Mouse (Mus musculus): ENCODE results near the gene Rab11fip4. TPM values are rescaled to one million over a fixed set of nuclear protein-coding genes. Genes with fewer than 3 reads are reported as not detected.
A peak's percentile ranks its signal among the peaks of the same experiment; 100 is the strongest.

Rab11fip4 gene
- total and polyA plus RNA-seq, 2 experiments from 2014 or later: 19.9 to 68.3 TPM

- Histone ChIP-seq H3K9me3 (ENCODE audit: low read length) (no peaks in the 10 kb centered on the region), H3K27ac (ENCODE audit: low read depth, low read length) (no peak overlapping the region), H3K4me1 (ENCODE audit: insufficient read depth, low read length) (no peaks in the 10 kb centered on the region), H3K4me3 (ENCODE audit: low read depth, low read length) (no peak overlapping the region), H3K36me3 (ENCODE audit: insufficient read depth, low read length) (peaks cover 10% of the 10 kb centered on the region), H3K4me2 (ENCODE audit: low read depth, low read length, poor library complexity, severe bottlenecking) (no peak overlapping the region), H3K27me3 (ENCODE audit: insufficient read depth, low read length) (no peaks in the 10 kb centered on the region), H3K9ac (replicated peaks; ENCODE audit: low read length, poor library complexity, severe bottlenecking) (no peak overlapping the region)
- WGBS: 77% methylated on average over 8 of the region's 8 CpGs
- ATAC-seq (ENCODE audit: low FRiP score): no peak
- no peak for DNase-seq (ENCODE audit: low spot score)
- TF ChIP-seq CTCF (IDR thresholded peaks at IDR 0.05): no peak
Observed at GRCm38 (mm10) chr11:79633366-79633765, 42.4 kb downstream of the Rab11fip4 start.

DNA sequence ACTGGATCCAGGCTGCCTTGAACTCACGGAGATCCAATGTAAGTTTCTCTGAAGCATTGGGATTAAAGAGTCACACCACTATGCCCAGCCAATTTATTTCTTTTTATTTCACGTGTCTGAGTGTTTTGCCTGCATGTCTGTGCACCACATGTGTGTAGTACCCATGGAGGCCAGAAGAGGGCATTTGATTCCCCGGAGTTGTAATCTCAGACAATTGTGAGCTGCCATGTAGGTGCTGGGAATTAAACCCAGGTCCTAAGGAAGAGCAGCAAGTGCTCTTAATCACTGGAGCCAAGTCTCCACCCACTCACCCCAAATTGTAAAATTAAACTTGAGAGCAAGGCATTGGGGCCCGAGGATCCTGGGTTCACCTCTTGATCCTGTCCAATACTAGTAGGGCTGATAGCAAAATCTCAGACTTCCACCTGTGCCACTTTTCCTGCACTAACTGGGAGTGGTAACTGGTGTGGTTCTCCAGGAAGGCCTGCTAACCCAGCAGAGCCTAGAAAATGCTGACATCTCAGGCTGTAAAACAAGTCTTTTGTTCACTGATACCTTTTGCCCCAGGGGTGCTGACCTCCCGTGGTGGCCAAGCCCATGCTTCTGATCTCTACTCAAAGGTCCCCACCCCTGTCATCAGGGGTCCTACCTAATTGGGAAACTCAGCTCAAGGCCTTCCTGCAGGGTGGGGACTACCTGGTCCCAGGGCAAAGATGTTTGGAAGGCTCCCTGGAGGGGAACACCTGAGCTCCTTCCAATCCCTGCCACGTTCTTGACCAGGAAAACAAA, 44.8 kb downstream of the Rab11fip4 start:
- Histone ChIP-seq H3K27me3 (ENCODE audit: insufficient read depth, low read length) (no peaks in the 10 kb centered on the region), H3K27ac (ENCODE audit: low read depth, low read length) (no peak overlapping the region), H3K9ac (replicated peaks; ENCODE audit: low read length, poor library complexity, severe bottlenecking) (no peak overlapping the region), H3K36me3 (ENCODE audit: insufficient read depth, low read length) (peaks cover 6% of the 10 kb centered on the region; the same call in 1 of the 2 replicates), H3K4me3 (ENCODE audit: low read depth, low read length) (no peak overlapping the region), H3K9me3 (ENCODE audit: low read length) (no peaks in the 10 kb centered on the region), H3K4me2 (ENCODE audit: low read depth, low read length, poor library complexity, severe bottlenecking) (no peak overlapping the region), H3K4me1 (ENCODE audit: insufficient read depth, low read length) (no peaks in the 10 kb centered on the region)
- ATAC-seq (ENCODE audit: low FRiP score): no peak
- WGBS: 87% methylated on average over 6 of the region's 6 CpGs
- DNase-seq (ENCODE audit: low spot score): no peak
- peak; percentile 41 for TF ChIP-seq CTCF (IDR thresholded peaks at IDR 0.05)

GRCm38 (mm10) chr11:79636481-79636880, 45.5 kb downstream of the Rab11fip4 start:
- H3K4me1 ChIP-seq (ENCODE audit: insufficient read depth, low read length): no peaks in the 10 kb centered on the region
- H3K4me3 ChIP-seq (ENCODE audit: low read depth, low read length): no peak overlapping the region
- no peaks in the 10 kb centered on the region for H3K9me3 ChIP-seq (ENCODE audit: low read length)
- 89% methylated on average over 1 of the region's 1 CpGs for WGBS
- peaks cover 6% of the 10 kb centered on the region; the same call in 1 of the 2 replicates for H3K36me3 ChIP-seq (ENCODE audit: insufficient read depth, low read length)
- TF ChIP-seq CTCF (IDR thresholded peaks at IDR 0.05): no peak
- H3K27me3 ChIP-seq (ENCODE audit: insufficient read depth, low read length): no peaks in the 10 kb centered on the region
- no peak for DNase-seq (ENCODE audit: low spot score)
- no peak overlapping the region for H3K4me2 ChIP-seq (ENCODE audit: low read depth, low read length, poor library complexity, severe bottlenecking)
- H3K9ac ChIP-seq (replicated peaks; ENCODE audit: low read length, poor library complexity, severe bottlenecking): no peak overlapping the region
- no peak for ATAC-seq (ENCODE audit: low FRiP score)
- H3K27ac ChIP-seq (ENCODE audit: low read depth, low read length): no peak overlapping the region

DNA sequence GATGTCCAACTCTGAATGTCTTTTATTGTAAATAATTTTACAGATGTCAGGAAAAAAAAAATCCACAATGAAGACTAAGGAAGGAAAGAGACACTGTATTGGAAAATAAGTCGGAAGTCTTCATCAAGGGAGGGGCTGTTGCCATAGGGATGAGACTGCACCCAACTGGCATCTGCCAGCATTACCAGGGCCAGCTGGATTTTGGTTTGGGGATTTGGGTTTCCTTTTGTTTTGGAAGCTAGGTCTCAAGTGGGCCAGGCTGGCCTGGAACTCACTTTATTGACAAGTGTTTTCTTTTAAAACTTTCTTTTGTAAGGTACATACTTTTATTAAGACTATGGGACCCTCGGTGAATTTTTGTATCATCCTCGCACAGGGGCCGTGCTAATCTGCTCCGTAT, 47.7 kb downstream of the Rab11fip4 start:
- Histone ChIP-seq H3K27ac (ENCODE audit: low read depth, low read length) (no peak overlapping the region), H3K4me3 (ENCODE audit: low read depth, low read length) (no peak overlapping the region), H3K9me3 (ENCODE audit: low read length) (no peaks in the 10 kb centered on the region), H3K4me2 (ENCODE audit: low read depth, low read length, poor library complexity, severe bottlenecking) (no peak overlapping the region), H3K27me3 (ENCODE audit: insufficient read depth, low read length) (no peaks in the 10 kb centered on the region), H3K4me1 (ENCODE audit: insufficient read depth, low read length) (no peaks in the 10 kb centered on the region), H3K9ac (replicated peaks; ENCODE audit: low read length, poor library complexity, severe bottlenecking) (no peak overlapping the region), H3K36me3 (ENCODE audit: insufficient read depth, low read length) (no peaks in the 10 kb centered on the region)
- DNase-seq (ENCODE audit: low spot score): no peak
- 24% methylated on average over 5 of the region's 5 CpGs for WGBS
- ATAC-seq (ENCODE audit: low FRiP score): no peak
- TF ChIP-seq CTCF (IDR thresholded peaks at IDR 0.05): no peak

GRCm38 (mm10) chr11:79640940-79641733, 50.1 kb downstream of the Rab11fip4 start:
- 61% methylated on average over 8 of the region's 8 CpGs for WGBS

GRCm38 (mm10) chr11:79643730-79644129, 52.7 kb downstream of the Rab11fip4 start:
- Histone ChIP-seq H3K9ac (replicated peaks; ENCODE audit: low read length, poor library complexity, severe bottlenecking) (no peak overlapping the region), H3K27me3 (ENCODE audit: insufficient read depth, low read length) (no peaks in the 10 kb centered on the region), H3K4me3 (ENCODE audit: low read depth, low read length) (no peak overlapping the region), H3K4me1 (ENCODE audit: insufficient read depth, low read length) (peaks cover 9% of the 10 kb centered on the region; the same call in 1 of the 2 replicates), H3K27ac (ENCODE audit: low read depth, low read length) (no peak overlapping the region), H3K9me3 (ENCODE audit: low read length) (no peaks in the 10 kb centered on the region), H3K36me3 (ENCODE audit: insufficient read depth, low read length) (no peaks in the 10 kb centered on the region), H3K4me2 (ENCODE audit: low read depth, low read length, poor library complexity, severe bottlenecking) (no peak overlapping the region)
- TF ChIP-seq CTCF (IDR thresholded peaks at IDR 0.05): no peak
- ATAC-seq (ENCODE audit: low FRiP score) (no peak), DNase-seq (ENCODE audit: low spot score) (no peak)
- WGBS: 66% methylated on average over 9 of the region's 9 CpGs

More at GRCm38 (mm10) chr11:79640940-79641733, 50.1 kb downstream of the Rab11fip4 start:
- no peak for TF ChIP-seq CTCF (IDR thresholded peaks at IDR 0.05)
- H3K4me2 ChIP-seq (ENCODE audit: low read depth, low read length, poor library complexity, severe bottlenecking): no peak overlapping the region
- H3K4me3 ChIP-seq (ENCODE audit: low read depth, low read length): no peak overlapping the region
- no peaks in the 10 kb centered on the region for H3K9me3 ChIP-seq (ENCODE audit: low read length)
- H3K36me3 ChIP-seq (ENCODE audit: insufficient read depth, low read length): no peaks in the 10 kb centered on the region
- DNase-seq (ENCODE audit: low spot score) (no peak), ATAC-seq (ENCODE audit: low FRiP score) (no peak)
- H3K9ac ChIP-seq (replicated peaks; ENCODE audit: low read length, poor library complexity, severe bottlenecking): no peak overlapping the region
- no peaks in the 10 kb centered on the region for H3K4me1 ChIP-seq (ENCODE audit: insufficient read depth, low read length)
- no peaks in the 10 kb centered on the region for H3K27me3 ChIP-seq (ENCODE audit: insufficient read depth, low read length)
- no peak overlapping the region for H3K27ac ChIP-seq (ENCODE audit: low read depth, low read length)

Measured in midbrain, postnatal 0 days (tissue).